Mouse (Mus musculus) forebrain, embryonic 15.5 days (tissue): ENCODE measurements around the gene Coq8a. TPM values are rescaled to one million over a fixed set of nuclear protein-coding genes. Genes with fewer than 3 reads are reported as not detected.

Experiments used
- ATAC-seq: fragments of 200-750 bp; cut with Nextera tagmentation; replicated peaks from 2 replicates; pipeline ENCODE4 v1.8.0; 2017; ENCODE audit warnings: mild to moderate bottlenecking, moderate TSS enrichment, moderate library complexity
- H3K27ac ChIP-seq: fragments of 300-500 bp; sonication (generic); replicated peaks from 2 replicates; pipeline ENCODE4 v1.5.1; 2015; ENCODE audit warnings: mild to moderate bottlenecking, inconsistent platforms
- H3K27me3 ChIP-seq: fragments of 300-500 bp; sonication (generic); 2 replicates; pipeline ENCODE4 v1.6.1; 2015; ENCODE audit warnings: inconsistent platforms
- H3K36me3 ChIP-seq: fragments of 300-500 bp; sonication (generic); 2 replicates; pipeline ENCODE4 v1.6.1; 2015; ENCODE audit warnings: mild to moderate bottlenecking, inconsistent platforms
- H3K4me1 ChIP-seq: fragments of 300-500 bp; sonication (generic); 2 replicates; pipeline ENCODE4 v1.6.1; 2015; ENCODE audit warnings: inconsistent platforms
- H3K4me2 ChIP-seq: fragments of 300-500 bp; sonication (generic); replicated peaks from 2 replicates; pipeline ENCODE4 v1.6.1; 2015; ENCODE audit warnings: mild to moderate bottlenecking, inconsistent platforms
- H3K4me3 ChIP-seq: fragments of 300-500 bp; sonication (generic); 2 replicates; pipeline ENCODE4 v1.5.1; 2015; ENCODE audit warnings: mild to moderate bottlenecking, inconsistent platforms
- H3K9ac ChIP-seq: fragments of 300-500 bp; sonication (generic); replicated peaks from 2 replicates; pipeline ENCODE4 v1.6.1; 2015; ENCODE audit warnings: mild to moderate bottlenecking, inconsistent platforms
- H3K9me3 ChIP-seq: fragments of 300-500 bp; sonication (generic); 2 replicates; pipeline ENCODE4 v1.6.1; 2016; ENCODE audit warnings: inconsistent platforms
- WGBS: fragments of 180-500 bp; shearing (Covaris S2); methylation state at CpG from one replicate; pipeline ENCODE4 v1.1.7; 2015; ENCODE audit warnings: mixed read lengths; 5-methylcytosine and 5-hydroxymethylcytosine counted together
- polyA plus RNA-seq: library from polyadenylated mRNA; unstranded; fragments of >200 nt; fragmentation: Nextera tagmentation; extraction: Ambion mirVana; gene quantifications from 2 replicates; pipeline ENCODE4 v1.2.1, GENCODE M21; 2015

Coq8a gene
- polyA plus RNA-seq, 1 experiment from 2014 or later, result 4.6 TPM

GRCm38 (mm10) chr1:180222007-180222406, 22.6 kb upstream of the Coq8a start:
- Histone ChIP-seq H3K27ac (no peak overlapping the region), H3K4me2 (no peak overlapping the region), H3K9me3 (no peaks in the 10 kb centered on the region), H3K9ac (no peak overlapping the region), H3K4me1 (peaks cover 9% of the 10 kb centered on the region; the same call in 1 of the 2 replicates), H3K36me3 (no peaks in the 10 kb centered on the region), H3K27me3 (no peaks in the 10 kb centered on the region), H3K4me3 (no peak overlapping the region)
- no peak for ATAC-seq
- WGBS, result 86% methylated on average over 1 of the region's 1 CpGs

GRCm38 (mm10) chr1:180220791-180221542, 21.6 kb upstream of the Coq8a start:
- 91% methylated on average over 19 of the region's 19 CpGs for WGBS
- Histone ChIP-seq H3K4me1 (peaks cover 5% of the 10 kb centered on the region; the same call in 1 of the 2 replicates), H3K36me3 (no peaks in the 10 kb centered on the region), H3K9me3 (no peaks in the 10 kb centered on the region), H3K27ac (no peak overlapping the region), H3K9ac (no peak overlapping the region), H3K4me2 (no peak overlapping the region), H3K4me3 (no peak overlapping the region), H3K27me3 (no peaks in the 10 kb centered on the region)
- no peak for ATAC-seq

GRCm38 (mm10) chr1:180216541-180217276, 17.3 kb upstream of the Coq8a start:
- no peaks in the 10 kb centered on the region for H3K27me3 ChIP-seq

GRCm38 (mm10) chr1:180215044-180215443, 15.6 kb upstream of the Coq8a start:
- no peaks in the 10 kb centered on the region for H3K4me1 ChIP-seq

More at GRCm38 (mm10) chr1:180216541-180217276, 17.3 kb upstream of the Coq8a start:
- H3K9me3 ChIP-seq, result no peaks in the 10 kb centered on the region
- no peak overlapping the region for H3K4me2 ChIP-seq
- H3K4me3 ChIP-seq, result no peak overlapping the region
- WGBS, result 58% methylated on average over 5 of the region's 5 CpGs
- H3K27ac ChIP-seq, result no peak overlapping the region
- H3K36me3 ChIP-seq, result no peaks in the 10 kb centered on the region
- H3K9ac ChIP-seq, result no peak overlapping the region
- ATAC-seq, result no peak
- no peaks in the 10 kb centered on the region for H3K4me1 ChIP-seq

GRCm38 (mm10) chr1:180212911-180213310, 13.5 kb upstream of the Coq8a start:
- WGBS, result 92% methylated on average over 5 of the region's 5 CpGs
- Histone ChIP-seq H3K27me3 (no peaks in the 10 kb centered on the region), H3K36me3 (no peaks in the 10 kb centered on the region), H3K4me1 (no peaks in the 10 kb centered on the region), H3K27ac (no peak overlapping the region), H3K4me2 (no peak overlapping the region), H3K9me3 (no peaks in the 10 kb centered on the region), H3K9ac (no peak overlapping the region), H3K4me3 (no peak overlapping the region)
- ATAC-seq, result no peak

More at GRCm38 (mm10) chr1:180215044-180215443, 15.6 kb upstream of the Coq8a start:
- Histone ChIP-seq H3K27me3 (no peaks in the 10 kb centered on the region), H3K4me2 (no peak overlapping the region), H3K4me3 (no peak overlapping the region), H3K9me3 (no peaks in the 10 kb centered on the region), H3K9ac (no peak overlapping the region), H3K27ac (no peak overlapping the region), H3K36me3 (no peaks in the 10 kb centered on the region)
- ATAC-seq, result 0 out of 2 replicates have a peak, but pooled peaks have one; percentile 38
- 21% methylated on average over 4 of the region's 4 CpGs for WGBS

- H3K27me3 ChIP-seq, result no peaks in the 10 kb centered on the region
- H3K4me2 ChIP-seq, result no peak overlapping the region
- H3K36me3 ChIP-seq, result no peaks in the 10 kb centered on the region
- WGBS, result 84% methylated on average over 9 of the region's 9 CpGs
- ATAC-seq, result no peak
- H3K27ac ChIP-seq, result no peak overlapping the region
- H3K9ac ChIP-seq, result no peak overlapping the region
- H3K9me3 ChIP-seq, result no peaks in the 10 kb centered on the region
- H3K4me1 ChIP-seq, result no peaks in the 10 kb centered on the region
- no peak overlapping the region for H3K4me3 ChIP-seq
Measured at GRCm38 (mm10) chr1:180210781-180211271, 11.4 kb upstream of the Coq8a start.

- H3K4me3 ChIP-seq, result no peak overlapping the region
Measured at GRCm38 (mm10) chr1:180210031-180210432, 10.6 kb upstream of the Coq8a start.

GRCm38 (mm10) chr1:180208370-180208769, 9.0 kb upstream of the Coq8a start:
- WGBS, result 82% methylated on average over 3 of the region's 3 CpGs
- Histone ChIP-seq H3K36me3 (no peaks in the 10 kb centered on the region), H3K27ac (no peak overlapping the region), H3K4me3 (no peak overlapping the region), H3K9me3 (no peaks in the 10 kb centered on the region), H3K4me2 (no peak overlapping the region), H3K9ac (no peak overlapping the region), H3K27me3 (no peaks in the 10 kb centered on the region), H3K4me1 (no peaks in the 10 kb centered on the region)
- ATAC-seq, result no peak

More at GRCm38 (mm10) chr1:180210031-180210432, 10.6 kb upstream of the Coq8a start:
- Histone ChIP-seq H3K27ac (no peak overlapping the region), H3K36me3 (no peaks in the 10 kb centered on the region), H3K4me2 (no peak overlapping the region), H3K4me1 (no peaks in the 10 kb centered on the region), H3K9me3 (no peaks in the 10 kb centered on the region), H3K27me3 (no peaks in the 10 kb centered on the region), H3K9ac (no peak overlapping the region)
- 80% methylated on average over 4 of the region's 4 CpGs for WGBS
- no peak for ATAC-seq

- no peak overlapping the region for H3K9ac ChIP-seq
- 76% methylated on average over 5 of the region's 5 CpGs for WGBS
Measured at GRCm38 (mm10) chr1:180200722-180201121, 1.3 kb upstream of the Coq8a start.

GRCm38 (mm10) chr1:180199715-180200050, 281 bp upstream of the Coq8a start:
- Histone ChIP-seq H3K9ac (no peak overlapping the region), H3K4me1 (peaks cover 14% of the 10 kb centered on the region), H3K4me3 (no peak overlapping the region), H3K9me3 (no peaks in the 10 kb centered on the region), H3K27ac (no peak overlapping the region), H3K36me3 (no peaks in the 10 kb centered on the region), H3K27me3 (0 out of 2 replicates have a peak, but pooled peaks cover 3% of the 10 kb centered on the region), H3K4me2 (no peak overlapping the region)
- WGBS, result 64% methylated on average over 4 of the region's 4 CpGs
- ATAC-seq, result no peak

More at GRCm38 (mm10) chr1:180200722-180201121, 1.3 kb upstream of the Coq8a start:
- no peak overlapping the region for H3K27ac ChIP-seq
- H3K4me1 ChIP-seq, result peaks cover 5% of the 10 kb centered on the region
- H3K27me3 ChIP-seq, result no peaks in the 10 kb centered on the region
- H3K4me3 ChIP-seq, result no peak overlapping the region
- H3K36me3 ChIP-seq, result no peaks in the 10 kb centered on the region
- no peak for ATAC-seq
- H3K4me2 ChIP-seq, result no peak overlapping the region
- H3K9me3 ChIP-seq, result no peaks in the 10 kb centered on the region

GRCm38 (mm10) chr1:180197956-180198355, 1.4 kb downstream of the Coq8a start:
- 0 out of 2 replicates have a peak, but pooled peaks cover 6% of the 10 kb centered on the region for H3K27me3 ChIP-seq
- 89% methylated on average over 3 of the region's 3 CpGs for WGBS
- no peaks in the 10 kb centered on the region for H3K36me3 ChIP-seq
- no peaks in the 10 kb centered on the region for H3K9me3 ChIP-seq
- H3K4me2 ChIP-seq, result no peak overlapping the region
- ATAC-seq, result no peak
- H3K4me3 ChIP-seq, result no peak overlapping the region
- H3K9ac ChIP-seq, result no peak overlapping the region
- H3K4me1 ChIP-seq, result peaks cover 14% of the 10 kb centered on the region
- H3K27ac ChIP-seq, result no peak overlapping the region

GRCm38 (mm10) chr1:180196508-180196907, 2.9 kb downstream of the Coq8a start:
- peaks cover 14% of the 10 kb centered on the region for H3K4me1 ChIP-seq
- no peaks in the 10 kb centered on the region for H3K36me3 ChIP-seq
- H3K27ac ChIP-seq, result no peak overlapping the region
- 80% methylated on average over 9 of the region's 9 CpGs for WGBS
- peak overlapping the region; percentile 71 for H3K4me2 ChIP-seq
- H3K4me3 ChIP-seq, result peak overlapping the region; percentile 56
- H3K9ac ChIP-seq, result 0 out of 2 replicates have a peak overlapping the region, but pooled peaks have one; percentile 32
- ATAC-seq, result no peak
- H3K9me3 ChIP-seq, result no peaks in the 10 kb centered on the region
- H3K27me3 ChIP-seq, result 0 out of 2 replicates have a peak, but pooled peaks cover 6% of the 10 kb centered on the region
